Mouse (Mus musculus): Measurements from ENCODE around the gene Msl1.

Msl1 gene

GRCm38 (mm10) chr11:98795015-98795713 lies at the start of gene Msl1:
Msl1 (plus strand) TSS chr11:98795516.
- DNase-seq (ENCODE audit: low spot score in 2 of 2), result peak; percentile 86

- DNase-seq (ENCODE audit: low spot score in 2 of 2), result no peak
Measured at GRCm38 (mm10) chr11:98745932-98746853, 49.1 kb upstream of the Msl1 start.

GRCm38 (mm10) chr11:98746855-98747693 lies 48.2 kb upstream of the Msl1 start:
- peak; percentile 92 to 96 for DNase-seq (ENCODE audit: low spot score in 2 of 2)

- DNase-seq (ENCODE audit: low spot score in 2 of 2), result peak in 1 of 2 experiments; percentile 30
Measured at GRCm38 (mm10) chr11:98747804-98748505, 47.4 kb upstream of the Msl1 start.

GRCm38 (mm10) chr11:98748506-98749416 lies 46.6 kb upstream of the Msl1 start:
- DNase-seq (ENCODE audit: low spot score in 2 of 2), result peak in 1 of 2 experiments; percentile 23

- DNase-seq (ENCODE audit: low spot score in 2 of 2), result peak in 1 of 2 experiments; percentile 29
Measured at GRCm38 (mm10) chr11:98749716-98750115, 45.6 kb upstream of the Msl1 start.

- peak; percentile 75 to 83 for DNase-seq (ENCODE audit: low spot score in 2 of 2)
Measured at GRCm38 (mm10) chr11:98750351-98751201, 44.7 kb upstream of the Msl1 start.

- no peak for DNase-seq (ENCODE audit: low spot score in 2 of 2)
Measured at GRCm38 (mm10) chr11:98751221-98751782, 44.0 kb upstream of the Msl1 start.

- no peak for DNase-seq (ENCODE audit: low spot score in 2 of 2)
Measured at GRCm38 (mm10) chr11:98752562-98753140, 42.7 kb upstream of the Msl1 start.

- DNase-seq (ENCODE audit: low spot score in 2 of 2), result no peak
Measured at GRCm38 (mm10) chr11:98753264-98753663, 42.1 kb upstream of the Msl1 start.

- DNase-seq (ENCODE audit: low spot score in 2 of 2), result peak in 1 of 2 experiments; percentile 48
Measured at GRCm38 (mm10) chr11:98754151-98754620, 41.1 kb upstream of the Msl1 start.

- DNase-seq (ENCODE audit: low spot score in 2 of 2), result peak in 1 of 2 experiments; percentile 67
Measured at GRCm38 (mm10) chr11:98754621-98755181, 40.6 kb upstream of the Msl1 start.

GRCm38 (mm10) chr11:98755726-98756380 lies 39.5 kb upstream of the Msl1 start:
- no peak for DNase-seq (ENCODE audit: low spot score in 2 of 2)

- DNase-seq (ENCODE audit: low spot score in 2 of 2), result no peak
Measured at GRCm38 (mm10) chr11:98756711-98757110, 38.6 kb upstream of the Msl1 start.

- no peak for DNase-seq (ENCODE audit: low spot score in 2 of 2)
Measured at GRCm38 (mm10) chr11:98761939-98762338, 33.4 kb upstream of the Msl1 start.

- no peak for DNase-seq (ENCODE audit: low spot score in 2 of 2)
Measured at GRCm38 (mm10) chr11:98762756-98763501, 32.4 kb upstream of the Msl1 start.

GRCm38 (mm10) chr11:98763502-98763861 lies 31.8 kb upstream of the Msl1 start:
- DNase-seq (ENCODE audit: low spot score in 2 of 2), result no peak
